Mouse (Mus musculus) kidney, adult 2 months (tissue): ENCODE data around the gene Myo3b.

Experiments used
- CTCF ChIP-seq: fragments of 200-500 bp; conservative IDR thresholded peaks from 2 replicates; pipeline ENCODE4 v1.5.1; 2011; ENCODE audit warnings: low read depth, mild to moderate bottlenecking, control low read depth, low read length, moderate library complexity, mixed read lengths; ENCODE audit not compliant: insufficient read depth, insufficient read length
- POLR2A ChIP-seq: fragments of 200-500 bp; IDR thresholded peaks from one replicate; pipeline ENCODE4 v1.6.1; 2011; ENCODE audit warnings: low read depth, low read length, control low read depth

- TF ChIP-seq CTCF = no peak
- TF ChIP-seq POLR2A = no peak
Observed at GRCm38 (mm10) chr2:70414386-70414785, 375.5 kb downstream of the Myo3b start.
